Mouse (Mus musculus): ENCODE measurements around the gene Sorcs1. TPM values are rescaled to one million over a fixed set of nuclear protein-coding genes. Genes with fewer than 3 reads are reported as not detected.

Gene Sorcs1
- total and polyA plus RNA-seq, 3 experiments: 0.10 to 0.18 (median 0.14) TPM

DNA sequence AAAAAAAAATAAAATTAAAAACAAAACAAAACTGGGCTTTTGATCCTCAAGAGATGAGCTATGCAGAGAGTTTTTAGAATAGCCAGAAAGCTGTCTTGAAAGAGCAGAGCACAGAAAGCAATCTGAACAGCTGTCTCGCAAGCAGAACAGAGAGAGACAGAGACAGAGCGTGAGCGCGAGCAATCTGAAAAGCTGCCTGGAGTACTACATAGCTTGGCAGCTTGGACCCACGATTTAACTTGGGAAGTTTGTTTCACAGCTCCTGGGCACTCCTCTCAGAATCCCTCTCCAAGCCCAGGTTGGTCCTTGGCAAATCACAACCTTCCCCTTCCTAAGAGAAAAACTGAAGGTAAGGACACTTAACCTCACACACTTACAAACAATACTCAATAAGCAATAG, 192.1 kb downstream of the Sorcs1 start:
- no peak overlapping the region for H3K4me3 ChIP-seq
- TF ChIP-seq POLR2A (IDR thresholded peaks at IDR 0.05; ENCODE audit: insufficient read depth, low read depth, low read length) (no peak), EP300 (IDR thresholded peaks at IDR 0.05; ENCODE audit: insufficient read depth, low read depth, low read length) (no peak), CTCF (IDR thresholded peaks at IDR 0.05) (no peak)
- intact Hi-C loops (cut with DNase I): no loop called here
- H3K27ac ChIP-seq: no peak overlapping the region
- no peaks in the 10 kb centered on the region for H3K79me2 ChIP-seq (replicated peaks; ENCODE audit: control insufficient read depth, insufficient read depth, low read length)
- 88% methylated on average over 5 of the region's 5 CpGs for WGBS
- H3K4me1 ChIP-seq (ENCODE audit: control insufficient read depth, insufficient read depth, low read length): no peaks in the 10 kb centered on the region
- no peaks in the 10 kb centered on the region for H3K36me3 ChIP-seq (ENCODE audit: control insufficient read depth, insufficient read depth, low read length)
- H3K9ac ChIP-seq (ENCODE audit: low read depth, low read length): no peak overlapping the region
- DNase-seq: no peak
- H3K27me3 ChIP-seq (ENCODE audit: control insufficient read depth, insufficient read depth, low read length): peaks cover 2% of the 10 kb centered on the region; the same call in 1 of the 2 replicates

- Histone ChIP-seq H3K4me1 (ENCODE audit: control insufficient read depth, insufficient read depth, low read length) (no peaks in the 10 kb centered on the region), H3K79me2 (replicated peaks; ENCODE audit: control insufficient read depth, insufficient read depth, low read length) (no peaks in the 10 kb centered on the region), H3K27ac (no peak overlapping the region), H3K9ac (ENCODE audit: low read depth, low read length) (no peak overlapping the region), H3K4me3 (no peak overlapping the region), H3K27me3 (ENCODE audit: control insufficient read depth, insufficient read depth, low read length) (no peaks in the 10 kb centered on the region), H3K36me3 (ENCODE audit: control insufficient read depth, insufficient read depth, low read length) (no peaks in the 10 kb centered on the region)
- no peak for DNase-seq
- TF ChIP-seq CTCF (IDR thresholded peaks at IDR 0.05): no peak
- TF ChIP-seq EP300 (IDR thresholded peaks at IDR 0.05; ENCODE audit: insufficient read depth, low read depth, low read length): no peak
- TF ChIP-seq POLR2A (IDR thresholded peaks at IDR 0.05; ENCODE audit: insufficient read depth, low read depth, low read length): no peak
- 42% methylated on average over 6 of the region's 6 CpGs for WGBS
- intact Hi-C loops (cut with DNase I): no loop called here
Observed at GRCm38 (mm10) chr19:50476774-50477173, 201.7 kb downstream of the Sorcs1 start.

DNA sequence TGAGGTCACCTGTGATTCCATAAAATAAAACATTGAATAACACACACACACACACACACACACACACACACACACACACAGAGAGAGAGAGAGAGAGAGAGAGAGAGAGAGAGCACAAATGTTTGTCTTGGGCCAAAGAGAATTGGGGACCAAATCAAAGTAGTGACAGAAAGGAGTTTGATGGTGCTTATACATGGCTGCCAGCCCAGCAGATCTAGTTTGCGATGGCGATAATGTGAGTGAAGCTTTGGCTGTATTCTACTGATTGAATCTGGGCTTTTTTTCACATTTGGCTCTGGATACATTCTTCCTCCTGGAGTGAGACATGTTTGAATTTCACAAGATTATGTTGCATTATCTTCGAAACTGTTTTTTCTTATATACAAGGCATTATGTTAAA, 209.9 kb downstream of the Sorcs1 start:
- no peak for DNase-seq
- no peak overlapping the region for H3K9ac ChIP-seq (ENCODE audit: low read depth, low read length)
- no peak for TF ChIP-seq CTCF (IDR thresholded peaks at IDR 0.05)
- no peak for TF ChIP-seq EP300 (IDR thresholded peaks at IDR 0.05; ENCODE audit: insufficient read depth, low read depth, low read length)
- no peak for TF ChIP-seq POLR2A (IDR thresholded peaks at IDR 0.05; ENCODE audit: insufficient read depth, low read depth, low read length)
- H3K27me3 ChIP-seq (ENCODE audit: control insufficient read depth, insufficient read depth, low read length): no peaks in the 10 kb centered on the region
- no peaks in the 10 kb centered on the region for H3K79me2 ChIP-seq (replicated peaks; ENCODE audit: control insufficient read depth, insufficient read depth, low read length)
- H3K36me3 ChIP-seq (ENCODE audit: control insufficient read depth, insufficient read depth, low read length): no peaks in the 10 kb centered on the region
- H3K4me1 ChIP-seq (ENCODE audit: control insufficient read depth, insufficient read depth, low read length): no peaks in the 10 kb centered on the region
- no peak overlapping the region for H3K27ac ChIP-seq
- intact Hi-C loops (cut with DNase I): no loop called here
- WGBS: 85% methylated on average over 3 of the region's 3 CpGs
- H3K4me3 ChIP-seq: no peak overlapping the region

- Histone ChIP-seq H3K4me3 (no peak overlapping the region), H3K36me3 (ENCODE audit: control insufficient read depth, insufficient read depth, low read length) (no peaks in the 10 kb centered on the region), H3K9ac (ENCODE audit: low read depth, low read length) (no peak overlapping the region), H3K79me2 (replicated peaks; ENCODE audit: control insufficient read depth, insufficient read depth, low read length) (no peaks in the 10 kb centered on the region), H3K27ac (no peak overlapping the region), H3K4me1 (ENCODE audit: control insufficient read depth, insufficient read depth, low read length) (no peaks in the 10 kb centered on the region), H3K27me3 (ENCODE audit: control insufficient read depth, insufficient read depth, low read length) (no peaks in the 10 kb centered on the region)
- 72% methylated on average over 6 of the region's 6 CpGs for WGBS
- TF ChIP-seq POLR2A (IDR thresholded peaks at IDR 0.05; ENCODE audit: insufficient read depth, low read depth, low read length) (no peak), CTCF (IDR thresholded peaks at IDR 0.05) (no peak)
- DNase-seq: no peak
- intact Hi-C loops (cut with DNase I): no loop called here
Observed at GRCm38 (mm10) chr19:50464811-50465210, 213.6 kb downstream of the Sorcs1 start.

DNA sequence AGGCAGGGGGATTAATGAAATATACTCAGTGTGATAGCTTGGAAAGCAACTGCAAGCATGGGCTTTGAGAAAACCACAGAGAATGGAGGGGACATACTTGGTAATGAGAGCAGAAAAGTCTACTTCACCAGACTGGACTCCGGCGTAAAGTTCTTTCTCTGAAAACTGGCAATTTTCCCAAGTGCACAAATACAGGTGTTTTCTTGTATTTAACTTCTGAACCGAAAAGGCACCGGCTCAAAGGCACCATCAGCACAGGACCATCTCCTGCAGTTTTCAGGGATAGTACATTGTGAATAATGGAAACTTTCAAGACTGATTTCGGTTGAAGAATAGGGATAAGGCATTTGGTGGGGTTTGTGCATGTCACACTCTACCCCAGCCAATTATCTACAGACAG, 219.9 kb downstream of the Sorcs1 start:
- Histone ChIP-seq H3K4me1 (ENCODE audit: control insufficient read depth, insufficient read depth, low read length) (no peaks in the 10 kb centered on the region), H3K36me3 (ENCODE audit: control insufficient read depth, insufficient read depth, low read length) (no peaks in the 10 kb centered on the region), H3K4me3 (no peak overlapping the region), H3K79me2 (replicated peaks; ENCODE audit: control insufficient read depth, insufficient read depth, low read length) (no peaks in the 10 kb centered on the region), H3K27me3 (ENCODE audit: control insufficient read depth, insufficient read depth, low read length) (no peaks in the 10 kb centered on the region), H3K9ac (ENCODE audit: low read depth, low read length) (no peak overlapping the region), H3K27ac (no peak overlapping the region)
- TF ChIP-seq EP300 (IDR thresholded peaks at IDR 0.05; ENCODE audit: insufficient read depth, low read depth, low read length): no peak
- TF ChIP-seq CTCF (IDR thresholded peaks at IDR 0.05): no peak
- no peak for TF ChIP-seq POLR2A (IDR thresholded peaks at IDR 0.05; ENCODE audit: insufficient read depth, low read depth, low read length)
- intact Hi-C loops (cut with DNase I): no loop called here
- 89% methylated on average over 5 of the region's 5 CpGs for WGBS
- no peak for DNase-seq

GRCm38 (mm10) chr19:50457275-50457892, 221.1 kb downstream of the Sorcs1 start:
- Histone ChIP-seq H3K79me2 (replicated peaks; ENCODE audit: control insufficient read depth, insufficient read depth, low read length) (no peaks in the 10 kb centered on the region), H3K36me3 (ENCODE audit: control insufficient read depth, insufficient read depth, low read length) (no peaks in the 10 kb centered on the region), H3K27ac (no peak overlapping the region), H3K27me3 (ENCODE audit: control insufficient read depth, insufficient read depth, low read length) (no peaks in the 10 kb centered on the region), H3K4me3 (no peak overlapping the region), H3K9ac (ENCODE audit: low read depth, low read length) (no peak overlapping the region), H3K4me1 (ENCODE audit: control insufficient read depth, insufficient read depth, low read length) (no peaks in the 10 kb centered on the region)
- TF ChIP-seq CTCF (IDR thresholded peaks at IDR 0.05): no peak
- TF ChIP-seq EP300 (IDR thresholded peaks at IDR 0.05; ENCODE audit: insufficient read depth, low read depth, low read length): no peak
- no peak for TF ChIP-seq POLR2A (IDR thresholded peaks at IDR 0.05; ENCODE audit: insufficient read depth, low read depth, low read length)
- 69% methylated on average over 5 of the region's 5 CpGs for WGBS
- intact Hi-C loops (cut with DNase I): no loop called here
- DNase-seq: no peak
